Mouse (Mus musculus) E14TG2a.4 (cell line): ENCODE measurements at regions not wholly inside any gene's neighbourhood (a gene's known extent, or its start where the extent isn't known, plus 50 kb on each side); places are given as distances from the start of the nearest gene placed in this dataset.

Experiments
- CTCF ChIP-seq: conservative IDR thresholded peaks from 2 replicates; pipeline ENCODE4 v1.5.1; 2014; ENCODE audit warnings: low read length
- NANOG ChIP-seq: IDR thresholded peaks from 2 replicates; pipeline ENCODE4 v1.6.1; 2014; ENCODE audit warnings: borderline replicate concordance, low read length, mixed read lengths
- POU5F1 ChIP-seq: IDR thresholded peaks from 2 replicates; pipeline ENCODE4 v1.6.1; 2014; ENCODE audit warnings: low read length, borderline replicate concordance

DNA sequence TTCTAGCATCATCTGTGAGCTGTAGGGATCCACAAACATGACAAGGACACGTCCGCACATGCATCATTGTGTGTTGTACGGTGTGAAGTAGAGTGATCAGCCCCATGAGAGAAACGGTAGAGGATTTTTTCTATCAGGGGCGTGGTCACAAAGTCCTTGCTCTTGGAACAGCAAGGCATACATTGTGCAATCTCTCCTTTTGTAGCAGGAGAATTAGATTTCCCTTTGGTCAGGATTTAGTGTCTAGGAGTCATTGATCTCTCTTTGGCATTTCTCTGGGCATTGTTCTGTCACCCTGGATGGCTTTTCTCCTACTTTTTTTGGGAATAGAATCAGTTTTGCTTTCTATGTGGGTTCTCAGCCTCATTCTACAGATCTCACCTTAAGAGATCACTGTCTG lies 511.3 kb downstream of the Irx1 start:
- TF ChIP-seq CTCF (no peak), POU5F1 (no peak), NANOG (no peak)
